Mouse (Mus musculus) limb, embryonic 15.5 days (tissue): ENCODE results near the gene Wnt11. TPM values are rescaled to one million over a fixed set of nuclear protein-coding genes. Genes with fewer than 3 reads are reported as not detected.

Experiments
- ATAC-seq: fragments of 200-750 bp; cut with Nextera tagmentation; 2 replicates; pipeline ENCODE4 v1.8.0; 2017; ENCODE audit warnings: low read depth, moderate TSS enrichment; ENCODE audit not compliant: insufficient number of reproducible peaks, low FRiP score, low TSS enrichment
- H3K27ac ChIP-seq: fragments of 300-500 bp; sonication (generic); 2 replicates; pipeline ENCODE4 v1.5.1; 2015; ENCODE audit warnings: moderate library complexity, mild to moderate bottlenecking, inconsistent platforms
- H3K27me3 ChIP-seq: fragments of 300-500 bp; sonication (generic); 2 replicates; pipeline ENCODE4 v1.6.1; 2015; ENCODE audit warnings: inconsistent platforms
- H3K36me3 ChIP-seq: fragments of 300-500 bp; sonication (generic); 2 replicates; pipeline ENCODE4 v1.6.1; 2015; ENCODE audit warnings: inconsistent platforms
- H3K4me1 ChIP-seq: fragments of 300-500 bp; sonication (generic); 2 replicates; pipeline ENCODE4 v1.6.1; 2015; ENCODE audit warnings: inconsistent platforms
- H3K4me2 ChIP-seq: fragments of 300-500 bp; sonication (generic); 2 replicates; pipeline ENCODE4 v1.6.1; 2015; ENCODE audit warnings: mild to moderate bottlenecking, inconsistent platforms
- H3K4me3 ChIP-seq: fragments of 300-500 bp; sonication (generic); 2 replicates; pipeline ENCODE4 v1.5.1; 2015; ENCODE audit warnings: mild to moderate bottlenecking, inconsistent platforms
- H3K9ac ChIP-seq: fragments of 300-500 bp; sonication (generic); 2 replicates; pipeline ENCODE4 v1.6.1; 2015; ENCODE audit warnings: inconsistent platforms
- H3K9me3 ChIP-seq: fragments of 300-500 bp; sonication (generic); 2 replicates; pipeline ENCODE4 v1.6.1; 2016; ENCODE audit warnings: inconsistent platforms
- WGBS: fragments of 180-500 bp; shearing (Covaris S2); methylation state at CpG from one replicate; pipeline ENCODE4 v1.1.7; 2015; 5-methylcytosine and 5-hydroxymethylcytosine counted together
- polyA plus RNA-seq: library from polyadenylated mRNA; unstranded; fragments of >200 nt; fragmentation: Nextera tagmentation; extraction: Ambion mirVana; gene quantifications from 2 replicates; pipeline ENCODE4 v1.2.1, GENCODE M21; 2015

The Wnt11 gene
- polyA plus RNA-seq, 1 experiment from 2014 or later: 29.1 TPM

DNA sequence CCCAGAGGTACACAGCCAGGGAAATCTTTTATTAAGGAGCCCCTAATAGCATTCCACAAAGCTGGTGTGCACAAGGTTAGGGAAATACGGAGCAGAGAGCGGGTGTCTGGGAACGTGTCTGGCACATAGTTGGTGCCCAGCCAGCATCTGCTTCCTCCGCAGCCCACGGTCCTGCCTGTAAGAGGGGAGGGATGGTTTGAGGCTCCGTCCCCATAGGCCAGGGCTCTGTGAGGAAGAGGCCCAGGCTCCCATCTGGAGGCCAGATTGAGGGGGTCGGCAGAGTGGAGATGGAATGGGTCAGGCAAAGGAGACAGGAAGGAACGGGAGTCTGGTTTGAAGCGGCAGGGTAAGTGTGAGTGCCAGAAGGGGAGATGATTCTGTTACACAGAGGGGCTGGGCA, 16.3 kb downstream of the Wnt11 start:
- H3K4me1 ChIP-seq: peaks cover 55% of the 10 kb centered on the region
- peak overlapping the region; percentile 59 for H3K27ac ChIP-seq
- peaks cover 38% of the 10 kb centered on the region for H3K36me3 ChIP-seq
- H3K4me3 ChIP-seq: no peak overlapping the region
- H3K9ac ChIP-seq: no peak overlapping the region
- peak; percentile 53 for ATAC-seq
- peaks cover 15% of the 10 kb centered on the region for H3K27me3 ChIP-seq
- no peaks in the 10 kb centered on the region for H3K9me3 ChIP-seq
- 27% methylated on average over 9 of the region's 9 CpGs for WGBS
- H3K4me2 ChIP-seq: no peak overlapping the region

DNA sequence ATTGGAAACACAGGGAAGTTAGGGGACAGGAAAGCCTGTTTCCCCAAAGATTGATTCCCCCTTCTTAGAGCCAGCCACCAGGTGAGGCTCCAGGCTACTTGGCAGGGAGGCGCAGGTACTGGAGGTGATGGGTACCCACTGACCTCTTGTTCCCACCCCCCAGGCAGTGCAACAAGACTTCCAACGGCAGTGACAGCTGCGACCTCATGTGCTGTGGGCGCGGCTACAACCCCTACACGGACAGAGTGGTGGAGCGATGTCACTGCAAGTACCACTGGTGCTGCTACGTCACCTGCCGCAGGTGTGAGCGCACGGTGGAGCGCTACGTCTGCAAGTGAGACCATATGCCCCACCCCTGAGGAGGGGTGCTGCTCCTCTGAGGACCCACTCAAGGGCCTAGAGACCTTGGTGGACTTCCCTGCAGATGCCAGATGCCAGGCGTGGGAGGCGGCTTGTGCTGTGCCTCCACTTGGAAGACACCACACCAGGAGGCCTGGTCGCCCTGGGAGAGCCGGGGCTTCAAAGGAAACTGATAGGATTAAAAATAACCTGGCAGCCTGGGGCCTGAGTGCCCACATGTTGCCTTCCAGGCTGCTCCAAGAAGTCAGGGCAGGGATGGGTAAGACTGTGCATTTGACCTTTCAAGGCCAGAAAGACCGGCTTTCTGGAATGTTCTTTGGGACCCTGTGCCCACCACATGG, 18.2 kb downstream of the Wnt11 start:
- Histone ChIP-seq H3K27ac (no peak overlapping the region), H3K9ac (no peak overlapping the region), H3K4me2 (no peak overlapping the region), H3K27me3 (0 out of 2 replicates have a peak, but pooled peaks cover 3% of the 10 kb centered on the region), H3K36me3 (peaks cover 29% of the 10 kb centered on the region), H3K4me3 (no peak overlapping the region), H3K9me3 (no peaks in the 10 kb centered on the region), H3K4me1 (peaks cover 64% of the 10 kb centered on the region)
- 75% methylated on average over 18 of the region's 18 CpGs for WGBS
- ATAC-seq: no peak

DNA sequence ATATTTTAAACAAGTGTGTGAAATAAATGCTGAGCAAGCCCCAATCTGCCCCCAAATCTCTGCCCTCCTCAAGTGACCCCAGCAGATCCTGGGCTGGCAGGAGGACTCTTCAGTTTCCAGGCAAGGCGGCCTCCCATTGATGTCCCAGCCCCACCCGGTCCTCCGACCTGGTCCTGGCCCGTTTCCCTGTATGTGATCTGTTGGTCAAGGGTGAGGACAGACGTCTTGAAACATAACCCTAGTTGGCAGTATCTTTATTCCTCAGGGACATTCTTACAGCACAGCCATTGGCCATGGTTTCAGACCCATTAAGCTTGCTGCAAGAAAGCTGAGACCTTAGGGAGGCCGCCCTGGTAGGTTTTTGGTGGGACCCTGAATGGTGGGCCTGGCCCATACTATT, 18.9 kb downstream of the Wnt11 start:
- H3K9ac ChIP-seq: no peak overlapping the region
- peaks cover 22% of the 10 kb centered on the region for H3K36me3 ChIP-seq
- no peak overlapping the region for H3K4me2 ChIP-seq
- H3K4me3 ChIP-seq: no peak overlapping the region
- WGBS: 85% methylated on average over 6 of the region's 6 CpGs
- ATAC-seq: no peak
- peaks cover 64% of the 10 kb centered on the region for H3K4me1 ChIP-seq
- H3K9me3 ChIP-seq: no peaks in the 10 kb centered on the region
- H3K27ac ChIP-seq: no peak overlapping the region
- H3K27me3 ChIP-seq: peaks cover 3% of the 10 kb centered on the region; the same call in 1 of the 2 replicates

DNA sequence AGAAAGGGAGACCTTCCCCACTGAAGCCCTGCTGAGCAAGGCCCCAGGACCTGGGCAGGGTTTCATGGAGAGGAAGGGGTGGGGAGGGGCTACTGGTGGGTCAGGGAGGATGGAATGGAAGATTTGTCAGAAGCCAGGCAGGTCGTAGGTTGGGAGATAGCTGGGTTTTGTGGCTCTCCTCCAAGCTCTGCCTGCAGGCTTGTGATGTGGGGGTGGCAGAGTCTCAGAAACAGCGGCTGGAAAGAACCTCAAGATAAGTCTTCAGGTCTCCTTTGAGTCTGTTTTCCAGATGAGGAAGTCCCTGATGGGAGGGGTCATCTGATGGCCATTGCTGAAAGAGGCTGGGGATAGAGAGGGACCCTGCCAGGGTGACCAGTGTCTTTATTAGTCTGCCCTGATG, 20.5 kb downstream of the Wnt11 start:
- peaks cover 56% of the 10 kb centered on the region for H3K4me1 ChIP-seq
- H3K4me2 ChIP-seq: no peak overlapping the region
- peaks cover 14% of the 10 kb centered on the region for H3K36me3 ChIP-seq
- H3K4me3 ChIP-seq: no peak overlapping the region
- no peaks in the 10 kb centered on the region for H3K9me3 ChIP-seq
- H3K27ac ChIP-seq: no peak overlapping the region
- H3K9ac ChIP-seq: no peak overlapping the region
- no peaks in the 10 kb centered on the region; the same call in 1 of the 2 replicates for H3K27me3 ChIP-seq
- no peak for ATAC-seq
- WGBS: 77% methylated on average over 2 of the region's 2 CpGs

DNA sequence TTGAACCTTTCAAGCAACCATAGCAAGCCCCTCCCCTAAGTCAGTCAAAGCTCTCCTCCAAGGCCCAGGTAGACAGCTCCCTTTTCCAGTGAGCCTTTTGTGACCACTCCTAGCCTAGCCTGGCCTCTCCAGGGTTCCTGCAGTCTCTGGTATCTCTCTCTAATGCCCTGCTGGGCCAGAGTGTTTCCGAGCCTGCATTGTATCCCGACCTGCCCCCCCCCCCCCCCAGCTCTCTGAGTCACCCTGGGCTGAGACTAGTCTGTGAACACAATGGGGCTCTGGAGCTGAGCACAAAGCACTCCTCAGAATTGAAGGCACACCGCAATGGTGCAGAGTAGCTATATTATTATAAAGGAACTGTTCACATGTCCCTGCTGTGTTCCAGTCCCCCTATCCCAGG, 21.2 kb downstream of the Wnt11 start:
- H3K4me1 ChIP-seq: peaks cover 57% of the 10 kb centered on the region
- 60% methylated on average over 3 of the region's 3 CpGs for WGBS
- no peaks in the 10 kb centered on the region; the same call in 1 of the 2 replicates for H3K27me3 ChIP-seq
- ATAC-seq: no peak
- H3K4me2 ChIP-seq: no peak overlapping the region
- no peak overlapping the region for H3K9ac ChIP-seq
- no peaks in the 10 kb centered on the region for H3K9me3 ChIP-seq
- H3K4me3 ChIP-seq: no peak overlapping the region
- H3K36me3 ChIP-seq: peaks cover 12% of the 10 kb centered on the region
- no peak overlapping the region for H3K27ac ChIP-seq

DNA sequence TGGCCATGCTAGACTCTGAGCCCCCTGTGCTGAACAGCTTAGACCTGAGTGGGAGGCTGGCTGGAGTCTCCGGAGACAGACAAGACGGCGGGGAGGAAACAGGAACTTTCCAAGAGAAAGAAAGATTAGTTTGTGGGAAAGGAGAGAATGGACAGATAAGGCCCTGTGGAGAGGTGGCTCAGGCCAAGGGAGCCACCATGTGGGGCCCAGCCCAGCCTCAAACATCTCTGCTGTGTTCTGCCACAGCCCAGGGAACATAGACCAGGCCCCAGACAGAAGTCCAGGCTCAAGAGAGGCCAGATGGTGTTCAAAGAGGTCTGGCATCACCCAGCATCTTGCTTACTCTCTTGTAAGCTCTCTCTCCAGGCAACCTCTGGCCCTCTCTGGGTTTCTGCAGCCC, 22.2 kb downstream of the Wnt11 start:
- Histone ChIP-seq H3K4me2 (no peak overlapping the region), H3K36me3 (peaks cover 12% of the 10 kb centered on the region), H3K9me3 (no peaks in the 10 kb centered on the region), H3K27ac (0 out of 2 replicates have a peak overlapping the region, but pooled peaks have one; percentile 30), H3K9ac (no peak overlapping the region), H3K27me3 (no peaks in the 10 kb centered on the region; the same call in 1 of the 2 replicates), H3K4me1 (peaks cover 57% of the 10 kb centered on the region), H3K4me3 (no peak overlapping the region)
- 58% methylated on average over 3 of the region's 3 CpGs for WGBS
- no peak for ATAC-seq

DNA sequence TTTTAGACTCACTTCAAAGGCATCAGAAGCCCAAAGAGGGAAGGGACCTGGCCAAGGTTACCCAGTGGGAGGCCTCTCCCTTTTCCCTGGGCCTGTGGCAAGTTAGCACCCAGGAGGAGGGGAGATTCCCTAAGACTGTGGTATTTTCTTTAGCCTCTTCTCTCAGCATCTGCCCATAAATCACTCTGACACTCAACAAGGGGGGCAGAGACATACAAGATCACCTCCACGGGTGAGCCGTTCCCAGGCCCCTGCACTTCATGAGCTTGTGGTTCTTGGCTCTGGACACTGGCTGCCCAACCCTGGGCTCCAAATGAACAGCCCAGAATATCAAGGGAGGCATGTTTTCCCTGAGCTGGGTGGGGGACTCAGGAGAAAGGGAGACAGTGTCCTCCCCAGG, 26.1 kb downstream of the Wnt11 start:
- H3K27ac ChIP-seq: peak overlapping the region; percentile 4
- 19% methylated on average over 2 of the region's 2 CpGs for WGBS
- H3K9me3 ChIP-seq: no peaks in the 10 kb centered on the region
- ATAC-seq: no peak
- peaks cover 12% of the 10 kb centered on the region for H3K27me3 ChIP-seq
- no peak overlapping the region for H3K4me3 ChIP-seq
- no peak overlapping the region for H3K4me2 ChIP-seq
- no peaks in the 10 kb centered on the region for H3K36me3 ChIP-seq
- peaks cover 60% of the 10 kb centered on the region for H3K4me1 ChIP-seq
- no peak overlapping the region for H3K9ac ChIP-seq

DNA sequence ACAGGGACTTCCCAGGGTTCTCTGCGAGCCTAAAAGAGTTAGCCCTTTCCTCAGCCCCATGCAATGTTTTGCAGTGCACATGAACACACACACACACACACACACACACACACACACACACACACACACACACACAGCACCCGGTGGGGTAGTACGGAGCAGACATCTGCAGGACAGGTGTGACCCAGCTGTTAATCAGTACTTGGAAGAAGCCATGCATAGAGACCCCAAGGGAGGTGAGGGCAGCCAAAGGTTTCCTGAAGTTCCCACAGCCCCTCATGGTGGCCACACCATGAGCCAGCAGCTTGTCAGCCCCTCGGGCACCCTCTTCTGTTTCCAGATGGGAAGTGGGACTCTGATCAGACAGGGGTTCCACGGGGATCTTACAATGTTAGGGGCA, 28.1 kb downstream of the Wnt11 start:
- no peak overlapping the region for H3K9ac ChIP-seq
- peaks cover 60% of the 10 kb centered on the region for H3K4me1 ChIP-seq
- no peak overlapping the region for H3K4me3 ChIP-seq
- ATAC-seq: no peak
- no peaks in the 10 kb centered on the region for H3K9me3 ChIP-seq
- no peak overlapping the region for H3K4me2 ChIP-seq
- 30% methylated on average over 5 of the region's 5 CpGs for WGBS
- H3K27me3 ChIP-seq: peaks cover 17% of the 10 kb centered on the region
- H3K27ac ChIP-seq: no peak overlapping the region
- H3K36me3 ChIP-seq: no peaks in the 10 kb centered on the region

DNA sequence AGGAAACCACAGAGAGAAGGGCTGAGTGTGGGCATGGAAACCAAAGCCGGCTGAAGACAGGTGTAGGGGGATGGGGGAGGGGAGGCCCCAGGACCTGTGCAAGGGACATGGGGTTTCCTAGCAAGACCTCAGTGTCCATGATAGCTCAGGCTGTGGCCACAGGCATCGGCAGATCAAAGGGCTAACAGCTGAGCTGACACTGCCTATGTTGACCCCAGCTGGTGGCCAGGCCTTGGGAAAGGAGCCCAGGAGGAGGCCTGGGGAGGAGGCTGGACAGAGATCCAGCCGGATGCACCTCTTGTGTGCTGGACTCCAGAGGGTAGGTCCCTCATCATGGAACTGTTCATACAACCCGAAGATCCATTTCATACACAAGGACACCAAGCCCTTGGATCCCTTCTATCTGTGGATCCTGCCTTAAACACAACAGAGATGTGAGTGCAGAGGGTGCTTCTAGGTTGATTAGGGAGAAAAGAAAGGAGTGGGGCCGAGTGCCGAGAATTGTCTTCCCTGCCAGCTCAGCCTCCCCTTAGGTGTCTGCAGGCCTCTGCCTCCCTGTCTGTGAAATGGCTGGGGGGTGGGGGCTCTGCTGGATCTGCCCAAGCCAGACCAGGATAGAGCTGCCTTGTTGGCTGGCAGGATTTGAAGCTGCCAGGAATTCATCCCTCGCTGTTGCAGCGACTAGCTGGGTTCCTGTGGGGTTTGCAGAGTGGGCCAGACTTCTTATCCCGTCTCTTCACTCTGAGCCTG, 29.2 kb downstream of the Wnt11 start:
- WGBS: 49% methylated on average over 9 of the region's 9 CpGs
- ATAC-seq: no peak
- H3K9ac ChIP-seq: no peak overlapping the region
- H3K27ac ChIP-seq: no peak overlapping the region
- no peak overlapping the region for H3K4me2 ChIP-seq
- peaks cover 66% of the 10 kb centered on the region for H3K4me1 ChIP-seq
- no peaks in the 10 kb centered on the region for H3K9me3 ChIP-seq
- H3K36me3 ChIP-seq: no peaks in the 10 kb centered on the region
- H3K27me3 ChIP-seq: peaks cover 17% of the 10 kb centered on the region
- H3K4me3 ChIP-seq: no peak overlapping the region

DNA sequence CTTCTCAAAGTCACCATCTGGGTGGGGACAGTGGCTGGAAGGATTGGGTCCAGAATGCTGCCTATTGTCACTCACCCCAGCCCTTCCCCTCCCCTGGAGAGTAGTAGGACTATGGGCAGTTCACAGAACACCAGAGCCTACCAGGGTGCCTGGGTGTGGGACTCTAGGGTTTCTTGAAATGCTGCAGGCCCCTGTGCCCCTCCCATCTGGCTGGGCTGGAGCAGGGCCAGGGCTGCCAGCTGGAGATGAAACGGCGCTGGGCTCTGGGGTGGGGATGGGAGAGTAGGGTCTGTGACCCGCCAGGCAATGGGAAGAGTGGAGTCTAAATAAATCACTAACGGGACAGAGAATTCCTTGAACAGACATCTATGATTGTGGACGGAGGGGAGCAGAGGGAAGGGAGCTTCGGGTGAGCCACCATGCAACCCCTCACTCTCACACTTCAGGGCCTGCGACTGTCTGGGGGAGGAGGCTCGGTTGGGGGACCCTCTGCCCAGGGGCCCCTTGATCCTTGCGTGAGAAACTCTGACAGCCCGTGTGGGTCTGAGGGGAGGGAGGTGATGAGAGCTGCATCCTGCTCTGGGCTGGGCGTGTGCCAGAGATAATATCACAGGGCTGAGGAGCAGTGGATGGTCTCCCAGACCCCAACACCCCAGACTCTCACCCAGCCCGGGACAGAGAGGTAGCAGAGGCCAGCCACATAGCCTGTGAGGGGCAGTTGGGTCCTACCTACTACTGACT, 32.3 kb downstream of the Wnt11 start:
- peaks cover 75% of the 10 kb centered on the region for H3K4me1 ChIP-seq
- 15% methylated on average over 12 of the region's 12 CpGs for WGBS
- no peak overlapping the region for H3K4me2 ChIP-seq
- H3K27ac ChIP-seq: no peak overlapping the region
- H3K4me3 ChIP-seq: no peak overlapping the region
- H3K36me3 ChIP-seq: no peaks in the 10 kb centered on the region
- no peaks in the 10 kb centered on the region for H3K9me3 ChIP-seq
- no peak for ATAC-seq
- no peak overlapping the region for H3K9ac ChIP-seq
- H3K27me3 ChIP-seq: peaks cover 29% of the 10 kb centered on the region

DNA sequence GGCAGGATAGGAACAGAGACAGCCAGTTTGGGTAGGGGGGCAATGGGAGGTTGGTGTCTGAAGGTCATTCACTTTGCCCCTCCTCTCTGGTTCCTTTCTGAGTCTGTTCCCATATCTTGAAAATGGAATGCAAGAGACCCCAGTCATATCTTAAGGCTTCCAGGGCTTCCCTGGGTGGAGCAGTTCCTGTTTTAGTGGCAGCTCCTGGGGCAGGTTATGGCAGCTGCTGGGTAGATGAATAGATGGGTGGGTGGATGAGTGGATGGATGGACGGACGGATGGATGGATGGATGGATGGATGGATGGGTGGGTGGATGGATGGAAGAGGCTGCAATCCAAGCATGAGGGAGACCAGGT, 32.9 kb downstream of the Wnt11 start:
- Histone ChIP-seq H3K27ac (no peak overlapping the region), H3K9me3 (no peaks in the 10 kb centered on the region), H3K4me2 (no peak overlapping the region), H3K9ac (no peak overlapping the region), H3K4me3 (no peak overlapping the region), H3K27me3 (peaks cover 29% of the 10 kb centered on the region), H3K36me3 (no peaks in the 10 kb centered on the region), H3K4me1 (peaks cover 77% of the 10 kb centered on the region)
- 87% methylated on average over 2 of the region's 2 CpGs for WGBS
- ATAC-seq: no peak

DNA sequence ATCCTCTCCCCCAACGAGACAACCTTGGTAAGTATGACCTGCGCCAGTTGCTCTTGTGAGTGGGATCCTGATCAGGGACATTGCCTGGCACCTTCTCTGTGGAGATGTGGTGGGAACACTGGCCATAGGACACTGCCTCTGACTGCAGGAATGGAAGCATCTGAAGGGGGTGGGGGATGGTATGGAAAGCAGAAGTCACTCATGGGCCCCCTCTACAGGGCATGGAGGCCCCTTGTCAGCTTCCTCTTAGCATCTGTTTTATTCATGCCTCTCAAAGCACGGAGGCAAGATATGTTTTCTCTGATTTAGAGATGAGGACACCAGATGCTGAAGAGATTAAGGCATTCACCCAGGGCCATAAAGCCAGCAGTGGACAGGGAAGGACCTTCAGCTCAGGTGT, 34.2 kb downstream of the Wnt11 start:
- no peak for ATAC-seq

More for the DNA sequence above, 34.2 kb downstream of the Wnt11 start:
- H3K36me3 ChIP-seq: no peaks in the 10 kb centered on the region
- H3K4me2 ChIP-seq: no peak overlapping the region
- 63% methylated on average over 3 of the region's 3 CpGs for WGBS
- H3K27ac ChIP-seq: no peak overlapping the region
- H3K9ac ChIP-seq: no peak overlapping the region
- no peak overlapping the region for H3K4me3 ChIP-seq
- peaks cover 66% of the 10 kb centered on the region for H3K4me1 ChIP-seq
- no peaks in the 10 kb centered on the region for H3K9me3 ChIP-seq
- H3K27me3 ChIP-seq: peaks cover 29% of the 10 kb centered on the region
